Mouse (Mus musculus) liver, adult 10 weeks (tissue): ENCODE data around the gene Ino80b. TPM values are rescaled to one million over a fixed set of nuclear protein-coding genes. Genes with fewer than 3 reads are reported as not detected.

Experiments
- polyA plus RNA-seq: library from polyadenylated mRNA; stranded (reverse); fragments of 350-450 nt; fragmentation: Illumina TruSeq; extraction: RNeasy Lipid Tissue Mini Kit (QIAGEN cat#74804); gene quantifications from one replicate; pipeline ENCODE4 v1.2.3, GENCODE M21; 2014; ENCODE audit warnings: low read depth, low replicate concordance

Gene Ino80b
- polyA plus RNA-seq, result 0.66 TPM

GRCm38 (mm10) chr6:83125331-83125730 lies at the start of gene Ino80b:
Gene Ino80b (minus strand): TSS chr6:83125431.

GRCm38 (mm10) chr6:83165607-83166242 lies 40.5 kb upstream of the Ino80b start, which contains the start of gene Dctn1:
Gene Dctn1 (plus strand): TSS chr6:83165920.

GRCm38 (mm10) chr6:83156259-83156684 lies 31.0 kb upstream of the Ino80b start, which contains the start of the genes Wdr54 and 1700003E16Rik:
Gene Wdr54 (minus strand): TSS chr6:83156397.
Gene 1700003E16Rik (plus strand): TSS chr6:83156404.

GRCm38 (mm10) chr6:83134951-83135513 lies 9.8 kb upstream of the Ino80b start, which contains the start of gene Rtkn:
Gene Rtkn (plus strand): TSS chr6:83135463.

GRCm38 (mm10) chr6:83120930-83121862 lies 4.0 kb downstream of the Ino80b start, which contains the start of gene Wbp1:
Gene Wbp1 (minus strand): TSS chr6:83121559.

GRCm38 (mm10) chr6:83115011-83115671 lies 10.1 kb downstream of the Ino80b start, which contains the start of gene Mogs:
Gene Mogs (plus strand): TSS chr6:83115496.

GRCm38 (mm10) chr6:83108762-83109668 lies 16.2 kb downstream of the Ino80b start, which contains the start of gene Mrpl53:
Gene Mrpl53 (plus strand): TSS chr6:83109040.

GRCm38 (mm10) chr6:83101316-83101687 lies 23.9 kb downstream of the Ino80b start, which contains the start of the genes Ccdc142 and Gm42688:
Gene Ccdc142 (plus strand): TSS chr6:83101601.
Gene Gm42688 (plus strand): TSS chr6:83101617.

GRCm38 (mm10) chr6:83086121-83087035 lies 38.9 kb downstream of the Ino80b start, which contains the start of gene Lbx2:
Gene Lbx2 (plus strand): TSS chr6:83086367.

GRCm38 (mm10) chr6:83077630-83078323 lies 47.5 kb downstream of the Ino80b start, which contains the start of gene Pcgf1:
Gene Pcgf1 (plus strand): TSS chr6:83077869.

Other genes with a start within 250 kb of the Ino80b start
- gene Sema4f, start 185.7 kb downstream of the Ino80b start, polyA plus RNA-seq, result not detected
- gene M1ap, start 178.5 kb downstream of the Ino80b start, polyA plus RNA-seq, result not detected
- not detected for gene Dok1, start 92.0 kb downstream of the Ino80b start, polyA plus RNA-seq
- gene Loxl3, start 91.3 kb downstream of the Ino80b start, polyA plus RNA-seq, result 0.40 TPM
- 23.3 TPM for gene Aup1, start 70.9 kb downstream of the Ino80b start, polyA plus RNA-seq
- gene Htra2, start 70.2 kb downstream of the Ino80b start, polyA plus RNA-seq, result 4.0 TPM
- 1.6 TPM for gene Dqx1, start 67.6 kb downstream of the Ino80b start, polyA plus RNA-seq
- not detected for gene Tlx2, start 55.1 kb downstream of the Ino80b start, polyA plus RNA-seq
- gene Pcgf1, start 47.6 kb downstream of the Ino80b start, polyA plus RNA-seq, result 4.5 TPM
- gene Lbx2, start 39.1 kb downstream of the Ino80b start, polyA plus RNA-seq, result not detected
- not detected for gene Ccdc142, start 23.8 kb downstream of the Ino80b start, polyA plus RNA-seq
- gene Gm42688, start 23.8 kb downstream of the Ino80b start, polyA plus RNA-seq, result 0.61 TPM
- gene Mrpl53, start 16.4 kb downstream of the Ino80b start, polyA plus RNA-seq, result 30.5 TPM
- gene Mogs, start 9.9 kb downstream of the Ino80b start, polyA plus RNA-seq, result 3.1 TPM
- gene Wbp1, start 3.9 kb downstream of the Ino80b start, polyA plus RNA-seq, result 4.3 TPM
- not detected for gene Rtkn, start 10.0 kb upstream of the Ino80b start, polyA plus RNA-seq
- 0.34 TPM for gene Wdr54, start 31.0 kb upstream of the Ino80b start, polyA plus RNA-seq
- not detected for gene 1700003E16Rik, start 31.0 kb upstream of the Ino80b start, polyA plus RNA-seq
- 5.5 TPM for gene Dctn1, start 40.5 kb upstream of the Ino80b start, polyA plus RNA-seq
- gene Slc4a5, start 94.4 kb upstream of the Ino80b start, polyA plus RNA-seq, result not detected
- gene Mthfd2, start 200.5 kb upstream of the Ino80b start, polyA plus RNA-seq, result 0.24 TPM
- gene Mob1a, start 200.6 kb upstream of the Ino80b start, polyA plus RNA-seq, result 49.2 TPM
- 104 TPM for gene Bola3, start 223.7 kb upstream of the Ino80b start, polyA plus RNA-seq